Mouse (Mus musculus) bone marrow, adult 2 months (tissue): ENCODE results near the gene Catsper2. TPM values are rescaled to one million over a fixed set of nuclear protein-coding genes. Genes with fewer than 3 reads are reported as not detected.
A peak's percentile ranks its signal among the peaks of the same experiment; 100 is the strongest.

Source experiments
- H3K27ac ChIP-seq: fragments of 200-500 bp; 2 replicates; pipeline ENCODE4 v1.5.1; 2012; ENCODE audit warnings: low read depth, mild to moderate bottlenecking, control low read depth, inconsistent platforms, low read length; ENCODE audit not compliant: control insufficient read depth, poor library complexity, insufficient read depth
- H3K4me1 ChIP-seq: fragments of 200-500 bp; 2 replicates; pipeline ENCODE4 v1.6.1; 2011; ENCODE audit warnings: low read length; ENCODE audit not compliant: control insufficient read depth, insufficient read depth
- H3K4me3 ChIP-seq: fragments of 200-500 bp; replicated peaks from 2 replicates; pipeline ENCODE3; 2011; ENCODE audit warnings: mild to moderate bottlenecking, low read depth, low read length, control low read depth; ENCODE audit not compliant: control insufficient read depth
- CTCF ChIP-seq: fragments of 200-500 bp; IDR thresholded peaks from 2 replicates; pipeline ENCODE4 v1.5.1; 2011; ENCODE audit warnings: low read length, control low read depth; ENCODE audit not compliant: control insufficient read depth, insufficient read depth
- POLR2A ChIP-seq: fragments of 200-500 bp; IDR thresholded peaks from 2 replicates; pipeline ENCODE4 v1.6.1; 2011; ENCODE audit warnings: low read depth, mild to moderate bottlenecking, control low read depth, low read length, borderline replicate concordance; ENCODE audit not compliant: control insufficient read depth
- WGBS: fragments of 180-500 bp; shearing (Covaris S2); methylation state at CpG from one replicate; pipeline ENCODE4 v1.1.7; 2018; 5-methylcytosine and 5-hydroxymethylcytosine counted together
- polyA plus RNA-seq: library from polyadenylated mRNA; stranded (reverse); fragments of >200 nt; gene quantifications from 2 replicates; pipeline ENCODE4 v1.2.4, GENCODE M21; 2011; ENCODE audit warnings: low replicate concordance; ENCODE audit not compliant: missing spikeins, insufficient read depth, insufficient read length

Catsper2 gene
- polyA plus RNA-seq, 1 experiment = 0.87 TPM

DNA sequence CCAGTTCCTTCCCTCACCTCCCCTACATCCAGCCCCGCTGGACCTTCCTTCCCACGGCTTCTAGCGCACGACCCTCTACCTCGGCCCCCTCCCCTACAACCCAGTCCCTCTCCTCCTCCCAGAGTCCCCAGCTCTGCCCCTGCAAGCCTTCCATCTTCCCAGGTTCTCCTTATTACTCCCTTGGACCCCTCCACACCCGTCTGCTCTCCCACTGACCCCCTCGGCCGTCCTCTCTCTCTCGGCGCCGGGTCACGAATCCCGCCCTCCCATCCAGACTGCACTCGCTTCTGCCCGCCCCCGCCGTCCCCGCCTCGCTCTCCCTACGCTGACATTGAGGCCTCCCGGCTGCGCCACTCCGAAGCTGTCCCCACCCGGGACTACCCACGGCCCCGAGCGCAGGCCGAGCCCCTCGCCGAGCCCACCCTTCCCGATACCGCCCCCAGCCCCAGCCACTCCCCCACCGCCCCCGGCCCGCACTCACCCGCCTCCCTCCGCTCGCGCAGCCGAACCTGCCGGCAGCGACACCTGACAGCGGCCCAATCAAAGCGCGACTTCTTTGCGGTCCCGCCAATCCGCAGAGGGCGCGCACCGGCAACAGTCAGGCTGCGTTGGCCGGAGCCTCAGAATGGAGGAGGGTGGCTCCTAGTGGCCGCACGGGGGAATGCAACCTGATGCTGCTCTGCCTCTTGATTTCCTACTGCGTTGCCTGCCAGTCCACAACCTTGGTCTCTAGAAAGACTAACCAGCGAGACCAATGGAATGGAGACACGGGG lies 58.6 kb downstream of the Catsper2 start, which contains the start of gene Ppip5k1:
Gene Ppip5k1 (minus strand): TSS at position 577 of the 773 bp plus-strand sequence.
- no peak within 1 kb of the TSS for H3K27ac ChIP-seq
- under 1% methylated on average over 58 of the region's 58 CpGs for WGBS
- peak within 1 kb of the TSS; percentile 78 for H3K4me3 ChIP-seq
- peak; percentile 93 for TF ChIP-seq CTCF
- TF ChIP-seq POLR2A = no peak; the same call in 1 of the 2 replicates
- no peaks in the 10 kb centered on the region; the same call in 1 of the 2 replicates for H3K4me1 ChIP-seq

DNA sequence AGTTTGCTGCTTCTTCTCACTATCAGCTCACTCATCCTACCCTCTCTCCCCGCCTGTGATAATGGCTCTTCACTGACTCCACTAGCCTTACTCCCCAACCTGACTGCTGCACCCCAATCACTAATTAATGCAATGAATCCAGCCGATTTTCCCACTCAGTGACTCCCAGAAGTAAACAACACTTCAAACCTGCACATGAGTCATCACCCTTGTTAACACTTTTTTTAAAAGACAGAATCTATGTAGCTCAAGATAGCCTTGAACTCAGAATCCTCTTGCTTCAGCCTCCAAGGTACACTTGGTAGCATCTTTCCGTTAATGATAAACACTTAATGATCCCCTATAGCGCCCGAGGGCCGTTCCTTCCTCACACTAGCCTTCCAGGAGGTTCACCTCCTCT lies 59.2 kb downstream of the Catsper2 start:
- TF ChIP-seq POLR2A (no peak), CTCF (no peak)
- Histone ChIP-seq H3K27ac (no peak overlapping the region), H3K4me3 (peak overlapping the region; percentile 78), H3K4me1 (no peaks in the 10 kb centered on the region; the same call in 1 of the 2 replicates)
- 2% methylated on average over 6 of the region's 6 CpGs for WGBS

DNA sequence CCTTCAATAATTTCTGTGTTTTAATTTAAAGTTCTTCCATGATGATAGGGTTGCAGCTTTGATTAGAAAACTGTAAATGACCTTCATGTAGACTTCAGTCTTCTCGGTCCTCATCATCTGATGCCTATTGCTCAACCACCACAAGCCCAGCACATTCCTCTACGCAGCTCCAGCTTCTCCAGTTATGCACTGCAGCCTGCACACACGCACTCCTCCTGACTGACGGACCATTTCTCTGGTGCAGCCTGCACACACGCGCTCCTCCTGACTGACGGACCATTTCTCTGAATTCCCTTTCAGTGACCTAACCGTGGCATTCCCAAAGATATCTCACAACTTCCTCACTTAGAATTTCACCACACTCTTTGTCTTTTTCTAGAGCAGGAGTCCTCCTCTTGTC lies 60.4 kb downstream of the Catsper2 start:
- Histone ChIP-seq H3K27ac (no peak overlapping the region), H3K4me1 (no peaks in the 10 kb centered on the region; the same call in 1 of the 2 replicates), H3K4me3 (no peak overlapping the region)
- WGBS = 72% methylated on average over 8 of the region's 8 CpGs
- no peak for TF ChIP-seq CTCF
- TF ChIP-seq POLR2A = no peak

Other genes with a start within 250 kb of the Catsper2 start
- 12.1 and 17.0 TPM in 2 replicates for gene Tubgcp4, start 243.1 kb downstream of the Catsper2 start, polyA plus RNA-seq
- gene Zscan29, start 242.7 kb downstream of the Catsper2 start, polyA plus RNA-seq = 4.4 and 12.3 TPM in 2 replicates
- 14.8 and 20.1 TPM in 2 replicates for gene Trp53bp1, start 142.4 kb downstream of the Catsper2 start, polyA plus RNA-seq
- 0.55 and 0.59 TPM in 2 replicates for gene Map1a, start 124.2 kb downstream of the Catsper2 start, polyA plus RNA-seq
- gene Ppip5k1, start 58.4 kb downstream of the Catsper2 start, polyA plus RNA-seq = 4.3 and 16.7 TPM in 2 replicates
- gene Ckmt1, start 56.1 kb downstream of the Catsper2 start, polyA plus RNA-seq = 4.2 TPM in 1 of 2 replicates, not detected in the other
- gene Strc, start 26.6 kb downstream of the Catsper2 start, polyA plus RNA-seq = not detected in 2 replicates
- gene Pdia3, start within 50 bp of the Catsper2 start, polyA plus RNA-seq = 113 and 230 TPM in 2 replicates
- 9.1 TPM in 1 of 2 replicates, not detected in the other for gene Ell3, start 30.5 kb upstream of the Catsper2 start, polyA plus RNA-seq
- 261 and 476 TPM in 2 replicates for gene Serf2, start 35.4 kb upstream of the Catsper2 start, polyA plus RNA-seq
- gene Hypk, start 39.5 kb upstream of the Catsper2 start, polyA plus RNA-seq = 64.6 and 70.0 TPM in 2 replicates
- 0.66 TPM in 1 of 2 replicates, not detected in the other for gene Serinc4, start 43.0 kb upstream of the Catsper2 start, polyA plus RNA-seq
- gene Mfap1b, start 60.3 kb upstream of the Catsper2 start, polyA plus RNA-seq = 12.4 and 22.0 TPM in 2 replicates
- 15.5 and 23.0 TPM in 2 replicates for gene Mfap1a, start 92.9 kb upstream of the Catsper2 start, polyA plus RNA-seq
- gene Wdr76, start 92.9 kb upstream of the Catsper2 start, polyA plus RNA-seq = 15.0 and 16.6 TPM in 2 replicates